Mouse (Mus musculus): ENCODE data around the gene Ramp1. TPM values are rescaled to one million over a fixed set of nuclear protein-coding genes. Genes with fewer than 3 reads are reported as not detected.

The Ramp1 gene
- total RNA-seq, 1 experiment, result 0.40 TPM

GRCm38 (mm10) chr1:91201122-91201521 lies 21.5 kb downstream of the Ramp1 start:
- Histone ChIP-seq H3K9ac (ENCODE audit: insufficient read depth, low read depth, low read length, poor library complexity, severe bottlenecking) (no peak overlapping the region), H3K9me3 (ENCODE audit: control insufficient read depth, insufficient read depth, low read depth, low read length) (no peaks in the 10 kb centered on the region), H3K4me1 (ENCODE audit: control insufficient read depth in 2 of 2, insufficient read depth in 2 of 2, low read length in 2 of 2, poor library complexity in 1 of 2) (no peaks in the 10 kb centered on the region), H3K4me3 (ENCODE audit: insufficient read depth in 1 of 2, low read depth in 1 of 2, low read length in 2 of 2, poor library complexity in 1 of 2, severe bottlenecking in 1 of 2) (no peak overlapping the region), H3K36me3 (ENCODE audit: control insufficient read depth, insufficient read depth, low read length, poor library complexity, severe bottlenecking) (no peaks in the 10 kb centered on the region), H3K27ac (ENCODE audit: insufficient read depth, low read depth, low read length, poor library complexity, severe bottlenecking) (no peak overlapping the region)
- no peak for DNase-seq (ENCODE audit: low read depth, low spot score)
- in situ Hi-C loops (cut with MboI; ENCODE audit: low sequenced_read_pairs in 2 of 2, unreplicated experiment in 2 of 2), result no loop called here
- TF ChIP-seq MAFK (IDR thresholded peaks at IDR 0.05; ENCODE audit: insufficient read depth, low read depth, low read length) (no peak), HCFC1 (IDR thresholded peaks at IDR 0.05; ENCODE audit: borderline replicate concordance, insufficient read depth, low read length) (no peak)

- H3K4me3 ChIP-seq (ENCODE audit: insufficient read depth in 1 of 2, low read depth in 1 of 2, low read length in 2 of 2, poor library complexity in 1 of 2, severe bottlenecking in 1 of 2), result no peak overlapping the region
- no peak for DNase-seq (ENCODE audit: low read depth, low spot score)
- H3K9ac ChIP-seq (ENCODE audit: insufficient read depth, low read depth, low read length, poor library complexity, severe bottlenecking), result no peak overlapping the region
- no peaks in the 10 kb centered on the region for H3K9me3 ChIP-seq (ENCODE audit: control insufficient read depth, insufficient read depth, low read depth, low read length)
- no peak overlapping the region for H3K27ac ChIP-seq (ENCODE audit: insufficient read depth, low read depth, low read length, poor library complexity, severe bottlenecking)
- TF ChIP-seq MAFK (IDR thresholded peaks at IDR 0.05; ENCODE audit: insufficient read depth, low read depth, low read length) (no peak), ZNF384 (IDR thresholded peaks at IDR 0.05; ENCODE audit: low read depth, low read length) (no peak), CHD2 (IDR thresholded peaks at IDR 0.05; ENCODE audit: low read depth, low read length) (no peak), HCFC1 (IDR thresholded peaks at IDR 0.05; ENCODE audit: borderline replicate concordance, insufficient read depth, low read length) (no peak), ZC3H11A (IDR thresholded peaks at IDR 0.05; ENCODE audit: borderline replicate concordance, low read depth, low read length) (no peak)
- no peaks in the 10 kb centered on the region for H3K4me1 ChIP-seq (ENCODE audit: control insufficient read depth in 2 of 2, insufficient read depth in 2 of 2, low read length in 2 of 2, poor library complexity in 1 of 2)
- in situ Hi-C loops (cut with MboI; ENCODE audit: low sequenced_read_pairs in 2 of 2, unreplicated experiment in 2 of 2), result no loop called here
- no peaks in the 10 kb centered on the region for H3K36me3 ChIP-seq (ENCODE audit: control insufficient read depth, insufficient read depth, low read length, poor library complexity, severe bottlenecking)
Observed at GRCm38 (mm10) chr1:91204221-91204765, 24.7 kb downstream of the Ramp1 start.

DNA sequence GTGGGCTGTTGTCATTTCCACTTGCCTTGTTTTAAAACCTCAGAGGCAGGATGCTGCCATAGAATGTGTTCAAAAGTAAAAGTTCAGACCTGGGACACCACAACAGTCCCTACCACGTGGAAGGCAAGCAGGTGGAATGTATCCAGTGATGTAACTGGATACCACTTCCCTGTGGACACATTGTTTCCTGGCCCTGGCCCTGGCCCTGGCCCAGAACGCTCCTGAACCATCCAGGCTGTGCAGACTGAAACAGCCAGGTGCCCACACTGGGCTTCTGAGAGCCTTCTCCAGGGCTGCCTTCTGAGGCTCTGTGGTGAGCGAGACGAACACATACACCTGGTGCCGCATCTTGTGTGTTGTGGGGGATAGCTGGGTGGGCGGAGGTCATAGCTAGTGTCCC lies 26.0 kb downstream of the Ramp1 start:
- Histone ChIP-seq H3K4me1 (ENCODE audit: control insufficient read depth in 2 of 2, insufficient read depth in 2 of 2, low read length in 2 of 2, poor library complexity in 1 of 2) (no peaks in the 10 kb centered on the region), H3K9me3 (ENCODE audit: control insufficient read depth, insufficient read depth, low read depth, low read length) (no peaks in the 10 kb centered on the region), H3K9ac (ENCODE audit: insufficient read depth, low read depth, low read length, poor library complexity, severe bottlenecking) (no peak overlapping the region), H3K36me3 (ENCODE audit: control insufficient read depth, insufficient read depth, low read length, poor library complexity, severe bottlenecking) (no peaks in the 10 kb centered on the region), H3K4me3 (ENCODE audit: insufficient read depth in 1 of 2, low read depth in 1 of 2, low read length in 2 of 2, poor library complexity in 1 of 2, severe bottlenecking in 1 of 2) (no peak overlapping the region), H3K27ac (ENCODE audit: insufficient read depth, low read depth, low read length, poor library complexity, severe bottlenecking) (no peak overlapping the region)
- no peak for TF ChIP-seq HCFC1 (IDR thresholded peaks at IDR 0.05; ENCODE audit: borderline replicate concordance, insufficient read depth, low read length)
- no peak for TF ChIP-seq ZC3H11A (IDR thresholded peaks at IDR 0.05; ENCODE audit: borderline replicate concordance, low read depth, low read length)
- no peak for TF ChIP-seq ZNF384 (IDR thresholded peaks at IDR 0.05; ENCODE audit: low read depth, low read length)
- no peak for TF ChIP-seq CHD2 (IDR thresholded peaks at IDR 0.05; ENCODE audit: low read depth, low read length)
- no peak for TF ChIP-seq MAFK (IDR thresholded peaks at IDR 0.05; ENCODE audit: insufficient read depth, low read depth, low read length)
- DNase-seq (ENCODE audit: low read depth, low spot score), result no peak
- in situ Hi-C loops (cut with MboI; ENCODE audit: low sequenced_read_pairs in 2 of 2, unreplicated experiment in 2 of 2), result no loop called here

- Histone ChIP-seq H3K9me3 (ENCODE audit: control insufficient read depth, insufficient read depth, low read depth, low read length) (no peaks in the 10 kb centered on the region), H3K9ac (ENCODE audit: insufficient read depth, low read depth, low read length, poor library complexity, severe bottlenecking) (no peak overlapping the region), H3K4me3 (ENCODE audit: insufficient read depth in 1 of 2, low read depth in 1 of 2, low read length in 2 of 2, poor library complexity in 1 of 2, severe bottlenecking in 1 of 2) (no peak overlapping the region), H3K36me3 (ENCODE audit: control insufficient read depth, insufficient read depth, low read length, poor library complexity, severe bottlenecking) (no peaks in the 10 kb centered on the region), H3K4me1 (ENCODE audit: control insufficient read depth in 2 of 2, insufficient read depth in 2 of 2, low read length in 2 of 2, poor library complexity in 1 of 2) (no peaks in the 10 kb centered on the region), H3K27ac (ENCODE audit: insufficient read depth, low read depth, low read length, poor library complexity, severe bottlenecking) (no peak overlapping the region)
- in situ Hi-C loops (cut with MboI; ENCODE audit: low sequenced_read_pairs in 2 of 2, unreplicated experiment in 2 of 2), result no loop called here
- no peak for TF ChIP-seq ZC3H11A (IDR thresholded peaks at IDR 0.05; ENCODE audit: borderline replicate concordance, low read depth, low read length)
- TF ChIP-seq ZNF384 (IDR thresholded peaks at IDR 0.05; ENCODE audit: low read depth, low read length), result no peak
- no peak for TF ChIP-seq HCFC1 (IDR thresholded peaks at IDR 0.05; ENCODE audit: borderline replicate concordance, insufficient read depth, low read length)
- no peak for TF ChIP-seq CHD2 (IDR thresholded peaks at IDR 0.05; ENCODE audit: low read depth, low read length)
- no peak for TF ChIP-seq MAFK (IDR thresholded peaks at IDR 0.05; ENCODE audit: insufficient read depth, low read depth, low read length)
- no peak for DNase-seq (ENCODE audit: low read depth, low spot score)
Observed at GRCm38 (mm10) chr1:91206336-91206735, 26.7 kb downstream of the Ramp1 start.

- no peaks in the 10 kb centered on the region for H3K4me1 ChIP-seq (ENCODE audit: control insufficient read depth in 2 of 2, insufficient read depth in 2 of 2, low read length in 2 of 2, poor library complexity in 1 of 2)
Observed at GRCm38 (mm10) chr1:91206873-91207272, 27.3 kb downstream of the Ramp1 start.

More at GRCm38 (mm10) chr1:91206873-91207272, 27.3 kb downstream of the Ramp1 start:
- no peak for DNase-seq (ENCODE audit: low read depth, low spot score)
- no peak for TF ChIP-seq ZNF384 (IDR thresholded peaks at IDR 0.05; ENCODE audit: low read depth, low read length)
- no peak for TF ChIP-seq ZC3H11A (IDR thresholded peaks at IDR 0.05; ENCODE audit: borderline replicate concordance, low read depth, low read length)
- no peak for TF ChIP-seq CHD2 (IDR thresholded peaks at IDR 0.05; ENCODE audit: low read depth, low read length)
- TF ChIP-seq HCFC1 (IDR thresholded peaks at IDR 0.05; ENCODE audit: borderline replicate concordance, insufficient read depth, low read length), result no peak
- no peak for TF ChIP-seq MAFK (IDR thresholded peaks at IDR 0.05; ENCODE audit: insufficient read depth, low read depth, low read length)
- Histone ChIP-seq H3K27ac (ENCODE audit: insufficient read depth, low read depth, low read length, poor library complexity, severe bottlenecking) (no peak overlapping the region), H3K4me3 (ENCODE audit: insufficient read depth in 1 of 2, low read depth in 1 of 2, low read length in 2 of 2, poor library complexity in 1 of 2, severe bottlenecking in 1 of 2) (no peak overlapping the region), H3K36me3 (ENCODE audit: control insufficient read depth, insufficient read depth, low read length, poor library complexity, severe bottlenecking) (no peaks in the 10 kb centered on the region), H3K9me3 (ENCODE audit: control insufficient read depth, insufficient read depth, low read depth, low read length) (no peaks in the 10 kb centered on the region), H3K9ac (ENCODE audit: insufficient read depth, low read depth, low read length, poor library complexity, severe bottlenecking) (no peak overlapping the region)
- in situ Hi-C loops (cut with MboI; ENCODE audit: low sequenced_read_pairs in 2 of 2, unreplicated experiment in 2 of 2), result no loop called here

All from ES-E14 (cell line).